ENCODE assay signal across 8 mouse cellular contexts in the genomic region with DNA sequence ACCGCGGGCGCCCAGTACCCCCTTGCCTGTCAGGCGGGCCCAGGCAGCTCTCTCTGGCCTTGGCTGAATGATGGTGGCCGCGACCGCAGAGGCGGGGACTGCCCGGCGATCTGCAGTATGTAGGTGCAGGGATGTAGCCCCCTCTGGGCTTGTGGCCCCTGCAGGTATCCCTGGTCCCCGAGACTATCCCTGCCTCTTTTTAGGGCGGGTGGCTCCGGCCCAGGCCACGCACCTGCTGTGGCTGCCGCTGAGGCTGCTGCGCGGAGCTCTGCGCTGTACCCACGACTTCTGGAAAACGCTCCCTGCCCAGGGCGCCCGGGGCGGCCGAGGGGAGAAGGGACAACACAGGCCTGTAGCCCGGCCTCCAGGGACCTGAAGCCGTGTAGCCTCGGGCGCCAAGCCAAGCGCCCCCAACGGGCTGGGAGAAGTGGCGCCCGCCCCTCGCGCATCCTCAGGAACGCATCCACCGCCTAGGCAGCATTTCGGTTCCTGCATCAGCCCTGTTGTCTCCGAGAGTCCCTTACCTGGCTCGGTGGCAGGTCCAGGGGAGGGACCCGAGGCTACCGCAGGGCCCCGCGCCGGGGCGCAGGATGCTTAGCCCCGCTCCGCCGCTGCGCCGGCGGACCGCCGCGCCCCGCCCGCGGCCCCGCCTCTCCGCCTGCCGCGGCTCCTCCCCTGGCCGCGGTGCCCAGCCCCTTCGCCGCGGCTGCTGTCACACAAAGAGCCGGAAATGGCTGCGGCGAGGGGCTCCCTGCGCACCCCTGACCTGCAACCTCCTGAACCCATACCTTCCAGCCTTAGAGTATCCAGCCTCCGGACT. TPM values are rescaled to one million over a fixed set of nuclear protein-coding genes. Genes with fewer than 3 reads are reported as not detected.
DNase-seq lines count a peak whose midpoint lies in the region; ATAC-seq lines count a peak whose summit lies in the region.

No protein-coding gene starts in this region.

- peak; percentile 85 for DNase-seq in A20 (ENCODE audit: low read depth, low spot score)
- peak; percentile 80 for DNase-seq in embryo, embryonic 10.5 days (ENCODE audit: low spot score)
- DNase-seq in thymus, postnatal 0 days (ENCODE audit: low spot score) = peak; percentile 89

- under 1% methylated on average over 53 of the region's 71 CpGs for WGBS in heart, embryonic 12.5 days
- WGBS in kidney, embryonic 16.5 days = under 1% methylated on average over 70 of the region's 71 CpGs
- 1% methylated on average over 68 of the region's 71 CpGs for WGBS in liver, embryonic 16.5 days (ENCODE audit: insufficient replicate concordance)
- WGBS in neural tube, embryonic 13.5 days = under 1% methylated on average over 68 of the region's 71 CpGs

- no peaks in the 10 kb centered on the region for H3K9me3 ChIP-seq in heart, embryonic 12.5 days (replicated peaks)
- no peaks in the 10 kb centered on the region for H3K9me3 ChIP-seq in kidney, embryonic 16.5 days (ENCODE audit: low read length)
- no peaks in the 10 kb centered on the region for H3K9me3 ChIP-seq in liver, embryonic 16.5 days (replicated peaks; ENCODE audit: control insufficient read depth, low read length)
- H3K9me3 ChIP-seq in neural tube, embryonic 13.5 days = no peaks in the 10 kb centered on the region

- peaks cover 35% of the 10 kb centered on the region for H3K27me3 ChIP-seq in heart, embryonic 12.5 days (replicated peaks)
- H3K27me3 ChIP-seq in kidney, embryonic 16.5 days (ENCODE audit: insufficient read depth, low read length) = no peaks in the 10 kb centered on the region
- H3K27me3 ChIP-seq in liver, embryonic 16.5 days (ENCODE audit: control insufficient read depth, insufficient read depth, low read depth, low read length) = peaks cover 13% of the 10 kb centered on the region
- no peaks in the 10 kb centered on the region for H3K27me3 ChIP-seq in neural tube, embryonic 13.5 days

- peak; percentile 44 for ATAC-seq in activated CD4-positive, CD25-positive, alpha-beta regulatory T cell, adult 4 months
- peak; percentile 79 for ATAC-seq in heart, embryonic 12.5 days (ENCODE audit: insufficient number of reproducible peaks, low FRiP score)
- peak; percentile 86 for ATAC-seq in kidney, embryonic 16.5 days (ENCODE audit: low FRiP score, low TSS enrichment)
- peak; percentile 79 for ATAC-seq in liver, embryonic 16.5 days (ENCODE audit: low read depth)
- ATAC-seq in neural tube, embryonic 13.5 days (ENCODE audit: low read depth) = peak; percentile 89

- H3K4me2 ChIP-seq in heart, embryonic 12.5 days = peak overlapping the region; percentile 97
- peak overlapping the region; percentile 95 for H3K4me2 ChIP-seq in kidney, embryonic 16.5 days (replicated peaks; ENCODE audit: low read depth, low read length)
- peak overlapping the region; percentile 79 for H3K4me2 ChIP-seq in liver, embryonic 16.5 days (ENCODE audit: low read depth, low read length)
- H3K4me2 ChIP-seq in neural tube, embryonic 13.5 days = peak overlapping the region; percentile 89

- H3K9ac ChIP-seq in heart, embryonic 12.5 days = peak overlapping the region; percentile 82
- peak overlapping the region; percentile 76 for H3K9ac ChIP-seq in kidney, embryonic 16.5 days (replicated peaks; ENCODE audit: low read length)
- peak overlapping the region; percentile 59 for H3K9ac ChIP-seq in liver, embryonic 16.5 days (ENCODE audit: low read depth, low read length)
- H3K9ac ChIP-seq in neural tube, embryonic 13.5 days = peak overlapping the region; percentile 97

- H3K27ac ChIP-seq in heart, embryonic 12.5 days (ENCODE audit: poor library complexity, severe bottlenecking) = no peak overlapping the region
- peak overlapping the region; percentile 37; the same call in 1 of the 2 replicates for H3K27ac ChIP-seq in kidney, embryonic 16.5 days (ENCODE audit: low read length)
- H3K27ac ChIP-seq in liver, embryonic 16.5 days (ENCODE audit: low read length) = peak overlapping the region; percentile 26; the same call in 1 of the 2 replicates
- peak overlapping the region; percentile 93 for H3K27ac ChIP-seq in neural tube, embryonic 13.5 days (replicated peaks)

- H3K36me3 ChIP-seq in heart, embryonic 12.5 days = no peaks in the 10 kb centered on the region
- H3K36me3 ChIP-seq in kidney, embryonic 16.5 days (ENCODE audit: insufficient read depth, low read length) = no peaks in the 10 kb centered on the region
- no peaks in the 10 kb centered on the region for H3K36me3 ChIP-seq in liver, embryonic 16.5 days (ENCODE audit: control insufficient read depth, insufficient read depth)
- H3K36me3 ChIP-seq in neural tube, embryonic 13.5 days = 0 out of 2 replicates have a peak, but pooled peaks cover 9% of the 10 kb centered on the region

- peak overlapping the region; percentile 63 for H3K4me3 ChIP-seq in heart, embryonic 12.5 days
- H3K4me3 ChIP-seq in kidney, embryonic 16.5 days (ENCODE audit: low read length) = peak overlapping the region; percentile 77
- peak overlapping the region; percentile 68 for H3K4me3 ChIP-seq in liver, embryonic 16.5 days (ENCODE audit: low read depth, low read length)
- peak overlapping the region; percentile 93 for H3K4me3 ChIP-seq in neural tube, embryonic 13.5 days

- H3K4me1 ChIP-seq in heart, embryonic 12.5 days (replicated peaks) = peaks cover 5% of the 10 kb centered on the region
- H3K4me1 ChIP-seq in kidney, embryonic 16.5 days (ENCODE audit: insufficient read depth, low read length) = peaks cover 24% of the 10 kb centered on the region
- H3K4me1 ChIP-seq in liver, embryonic 16.5 days (ENCODE audit: control insufficient read depth, low read depth, low read length) = peaks cover 10% of the 10 kb centered on the region
- peaks cover 49% of the 10 kb centered on the region for H3K4me1 ChIP-seq in neural tube, embryonic 13.5 days (replicated peaks)

RNA-seq across cellular contexts. Expression of a gene that starts 0.7 kb away (rescaled TPM):
- polyA plus RNA-seq in activated CD4-positive, CD25-positive, alpha-beta regulatory T cell, adult 4 months (2017; shearing (Covaris generic)) = 10 to 100 TPM; 66.7 to 74.4 TPM
- polyA plus RNA-seq in heart, embryonic 12.5 days (2016; fragmentation: Nextera tagmentation; extraction: Ambion mirVana) = 6.2 and 6.5 TPM in 2 replicates
- polyA plus RNA-seq in kidney, embryonic 16.5 days (2015; fragmentation: Nextera tagmentation; extraction: Ambion mirVana) = 17.7 and 18.1 TPM in 2 replicates
- 4.6 and 5.7 TPM in 2 replicates for polyA plus RNA-seq in liver, embryonic 16.5 days (2015; fragmentation: Nextera tagmentation; extraction: Ambion mirVana)
- polyA plus RNA-seq in neural tube, embryonic 13.5 days (2015; fragmentation: Nextera tagmentation; extraction: Ambion mirVana) = 84.9 and 89.1 TPM in 2 replicates
- polyA plus RNA-seq in thymus, postnatal 0 days (2015; fragmentation: Nextera tagmentation; extraction: Ambion mirVana) = 62.7 and 67.6 TPM in 2 replicates
